Mouse (Mus musculus): ENCODE measurements at regions not wholly inside any gene's neighbourhood (a gene's known extent, or its start where the extent isn't known, plus 50 kb on each side); places are given as distances from the start of the nearest gene placed in this dataset.

GRCm38 (mm10) chr7:145110028-145110427, 97.9 kb downstream of the 1810010D01Rik start:
- TF ChIP-seq CTCF (conservative IDR thresholded peaks at IDR 0.05; ENCODE audit: insufficient read depth, insufficient read length, low read depth, low read length) (no peak), POLR2A (IDR thresholded peaks at IDR 0.05; ENCODE audit: low read depth, low read length) (no peak)
